Mouse (Mus musculus) midbrain, embryonic 16.5 days (tissue): ENCODE results near the gene Col8a2. TPM values are rescaled to one million over a fixed set of nuclear protein-coding genes. Genes with fewer than 3 reads are reported as not detected.

Experiments
- ATAC-seq: fragments of 200-750 bp; cut with Nextera tagmentation; 2 replicates; pipeline ENCODE4 v1.8.0; 2017; ENCODE audit warnings: moderate TSS enrichment
- H3K27ac ChIP-seq: fragments of 300-500 bp; sonication (generic); 2 replicates; pipeline ENCODE4 v1.5.1; 2014; ENCODE audit warnings: mild to moderate bottlenecking, low read length, mixed read lengths
- H3K27me3 ChIP-seq: fragments of 300-500 bp; sonication (generic); 2 replicates; pipeline ENCODE4 v1.6.1; 2014; ENCODE audit warnings: low read depth, low read length, mixed read lengths; ENCODE audit not compliant: control insufficient read depth, insufficient read depth
- H3K36me3 ChIP-seq: fragments of 300-500 bp; sonication (generic); 2 replicates; pipeline ENCODE4 v1.6.1; 2014; ENCODE audit warnings: mild to moderate bottlenecking, low read length, moderate library complexity, mixed read lengths; ENCODE audit not compliant: control insufficient read depth, insufficient read depth
- H3K4me1 ChIP-seq: fragments of 300-500 bp; sonication (generic); 2 replicates; pipeline ENCODE4 v1.6.1; 2014; ENCODE audit warnings: mild to moderate bottlenecking, low read length, mixed read lengths; ENCODE audit not compliant: control insufficient read depth, insufficient read depth
- H3K4me2 ChIP-seq: fragments of 300-500 bp; sonication (generic); 2 replicates; pipeline ENCODE4 v1.6.1; 2014; ENCODE audit warnings: mild to moderate bottlenecking, low read length, mixed read lengths
- H3K4me3 ChIP-seq: fragments of 300-500 bp; sonication (generic); 2 replicates; pipeline ENCODE4 v1.5.1; 2014; ENCODE audit warnings: low read depth, mild to moderate bottlenecking, low read length, moderate library complexity, mixed read lengths
- H3K9ac ChIP-seq: fragments of 300-500 bp; sonication (generic); 2 replicates; pipeline ENCODE4 v1.6.1; 2014; ENCODE audit warnings: low read depth, low read length, mixed read lengths
- H3K9me3 ChIP-seq: fragments of 300-500 bp; sonication (generic); replicated peaks from 2 replicates; pipeline ENCODE4 v1.6.1; 2014; ENCODE audit warnings: mild to moderate bottlenecking, low read length, mixed read lengths; ENCODE audit not compliant: control insufficient read depth, poor library complexity, severe bottlenecking
- WGBS: fragments of 180-500 bp; shearing (Covaris S2); extraction: QIAGEN DNeasy Blood & Tissue Kit; methylation state at CpG from one replicate; pipeline ENCODE4 v1.1.7; 2014; 5-methylcytosine and 5-hydroxymethylcytosine counted together
- polyA plus RNA-seq: library from polyadenylated mRNA; unstranded; fragments of >200 nt; fragmentation: Nextera tagmentation; extraction: Ambion mirVana; gene quantifications from 2 replicates; pipeline ENCODE4 v1.2.1, GENCODE M21; 2015

Col8a2 gene
- polyA plus RNA-seq, 1 experiment from 2014 or later = 2.5 TPM

DNA sequence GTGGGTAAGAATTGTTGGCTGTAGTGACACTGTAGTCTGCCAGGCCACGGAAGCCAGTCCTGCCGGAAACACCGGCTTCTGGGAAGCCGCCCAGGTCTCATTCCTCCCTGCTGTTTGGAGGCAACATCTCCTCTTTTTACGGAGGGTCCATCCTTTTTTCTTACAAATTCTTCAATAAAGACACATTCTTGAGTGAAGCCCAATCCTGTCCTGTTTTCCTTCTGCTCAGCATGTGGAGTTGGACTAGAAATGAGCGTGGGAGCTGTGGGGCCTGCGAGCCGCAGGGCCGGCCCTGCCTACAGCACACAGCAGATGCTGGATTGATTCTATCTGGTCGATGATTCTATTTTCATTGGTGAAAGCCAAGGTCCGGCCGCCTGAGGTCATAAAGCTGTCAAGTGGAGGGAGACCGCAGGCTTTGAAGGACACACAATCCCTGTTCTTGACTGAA lies 10.9 kb upstream of the Col8a2 start:
- H3K9me3 ChIP-seq = no peaks in the 10 kb centered on the region
- WGBS = 92% methylated on average over 13 of the region's 13 CpGs

DNA sequence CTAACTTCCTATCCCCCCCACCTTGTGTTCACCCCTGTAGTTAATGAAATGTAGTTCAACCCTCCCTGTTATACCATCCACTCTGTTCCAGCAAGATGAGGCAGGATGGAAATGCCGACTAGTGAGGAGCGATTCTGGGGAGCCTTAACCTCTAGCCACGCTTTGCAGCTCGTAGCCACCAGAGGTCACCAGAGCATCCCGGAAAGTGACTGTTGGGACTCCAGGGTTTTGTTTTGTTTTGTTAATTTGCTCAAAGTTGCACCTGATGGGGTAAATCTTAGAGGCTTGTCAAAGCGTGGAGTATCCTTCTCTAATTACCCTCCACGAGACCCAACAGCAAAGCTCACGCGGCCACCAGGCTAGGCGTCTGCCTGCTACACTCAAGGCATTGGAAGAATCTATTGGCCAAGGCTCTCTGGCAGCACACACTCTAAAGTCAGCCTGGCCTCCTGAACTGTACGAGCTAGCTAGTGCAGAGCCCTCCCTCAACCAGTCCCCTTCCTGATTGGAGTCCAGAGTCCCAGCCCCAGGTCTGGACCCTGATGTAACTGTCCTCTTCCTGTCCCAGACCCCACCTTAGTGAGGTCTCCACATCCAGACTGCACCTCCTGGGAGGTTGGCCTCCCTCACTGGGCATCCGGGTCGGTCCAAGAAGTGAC lies 8.6 kb upstream of the Col8a2 start:
- H3K4me1 ChIP-seq = no peaks in the 10 kb centered on the region
- H3K36me3 ChIP-seq = peaks cover 11% of the 10 kb centered on the region
- H3K27ac ChIP-seq = no peak overlapping the region
- H3K9me3 ChIP-seq = no peaks in the 10 kb centered on the region
- ATAC-seq = peak; percentile 60
- no peak overlapping the region for H3K4me3 ChIP-seq
- peak overlapping the region; percentile 8; the same call in 1 of the 2 replicates for H3K4me2 ChIP-seq
- no peaks in the 10 kb centered on the region for H3K27me3 ChIP-seq
- 6% methylated on average over 13 of the region's 13 CpGs for WGBS
- H3K9ac ChIP-seq = no peak overlapping the region

More for the DNA sequence above, 10.9 kb upstream of the Col8a2 start:
- H3K4me3 ChIP-seq = no peak overlapping the region
- no peak for ATAC-seq
- peaks cover 11% of the 10 kb centered on the region for H3K36me3 ChIP-seq
- H3K27ac ChIP-seq = no peak overlapping the region
- no peak overlapping the region for H3K4me2 ChIP-seq
- H3K9ac ChIP-seq = no peak overlapping the region
- no peaks in the 10 kb centered on the region for H3K4me1 ChIP-seq
- H3K27me3 ChIP-seq = no peaks in the 10 kb centered on the region

DNA sequence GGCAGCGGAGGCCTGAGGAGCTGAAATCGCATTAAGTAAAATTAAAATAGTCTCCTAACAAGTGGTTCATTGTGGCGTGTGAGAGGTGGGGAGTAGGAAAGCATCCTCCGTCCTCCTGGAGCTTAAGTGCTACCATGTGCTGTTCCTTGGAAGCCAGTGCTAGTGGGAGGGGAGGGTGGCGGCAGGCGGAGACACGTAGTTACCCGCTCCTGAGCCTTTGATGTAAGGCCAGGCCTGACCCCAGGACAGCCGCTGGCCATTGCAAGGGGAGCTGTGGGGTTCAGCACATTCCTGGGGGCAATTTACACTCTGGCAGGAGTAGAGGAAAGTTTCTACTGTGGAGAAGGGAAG lies 8.1 kb upstream of the Col8a2 start:
- Histone ChIP-seq H3K4me1 (no peaks in the 10 kb centered on the region), H3K9ac (no peak overlapping the region), H3K36me3 (peaks cover 10% of the 10 kb centered on the region), H3K9me3 (no peaks in the 10 kb centered on the region), H3K4me3 (no peak overlapping the region), H3K4me2 (no peak overlapping the region), H3K27ac (no peak overlapping the region), H3K27me3 (no peaks in the 10 kb centered on the region)
- 36% methylated on average over 9 of the region's 9 CpGs for WGBS
- no peak for ATAC-seq

DNA sequence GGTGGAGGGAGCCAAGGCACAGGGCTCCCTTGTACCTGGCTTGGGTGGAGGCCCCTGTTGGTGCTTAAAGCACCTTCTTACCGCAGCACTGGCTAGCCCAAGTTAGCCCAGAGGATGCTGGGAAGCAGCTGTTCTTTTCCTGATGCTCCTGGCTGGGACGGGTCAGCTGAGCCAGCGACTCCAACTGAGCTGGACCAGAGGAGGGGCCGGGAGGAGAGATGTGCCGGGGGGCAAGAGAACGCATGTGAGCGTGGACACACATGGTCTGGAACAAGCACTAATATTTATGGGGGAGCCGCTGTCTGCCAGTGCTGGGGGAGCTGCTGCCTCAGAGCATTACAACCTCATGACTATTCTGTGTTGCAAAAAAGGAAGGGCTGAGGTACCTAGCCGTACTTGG lies 7.6 kb upstream of the Col8a2 start:
- H3K4me3 ChIP-seq = no peak overlapping the region
- 64% methylated on average over 9 of the region's 9 CpGs for WGBS
- H3K27me3 ChIP-seq = 0 out of 2 replicates have a peak, but pooled peaks cover under 1% of the 10 kb centered on the region

DNA sequence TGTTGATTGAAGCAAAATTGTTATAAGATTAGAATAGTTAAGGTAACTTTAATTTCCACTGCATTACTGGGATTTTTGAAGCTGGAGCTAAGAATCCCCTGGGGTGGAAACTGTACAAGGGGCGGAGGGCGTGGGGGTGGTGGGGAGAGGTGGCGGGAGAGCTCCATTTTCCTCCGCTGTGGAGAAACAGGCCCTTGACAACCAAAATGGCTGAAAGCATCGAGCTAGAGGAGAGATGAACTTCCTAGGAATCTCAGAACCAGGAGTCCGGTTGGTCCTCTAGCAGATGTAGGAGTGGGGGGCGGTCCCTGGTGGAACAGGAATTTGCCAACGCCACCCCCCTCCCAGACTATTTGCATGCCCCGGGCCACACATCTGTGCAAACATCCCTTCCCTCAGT lies 4.9 kb upstream of the Col8a2 start:
- H3K27ac ChIP-seq = no peak overlapping the region
- peaks cover 3% of the 10 kb centered on the region; the same call in 1 of the 2 replicates for H3K4me1 ChIP-seq
- no peaks in the 10 kb centered on the region for H3K9me3 ChIP-seq
- 71% methylated on average over 9 of the region's 9 CpGs for WGBS
- peaks cover 20% of the 10 kb centered on the region for H3K27me3 ChIP-seq
- H3K4me2 ChIP-seq = no peak overlapping the region
- ATAC-seq = no peak
- no peak overlapping the region for H3K9ac ChIP-seq
- H3K4me3 ChIP-seq = no peak overlapping the region
- no peaks in the 10 kb centered on the region for H3K36me3 ChIP-seq

More for the DNA sequence above, 7.6 kb upstream of the Col8a2 start:
- Histone ChIP-seq H3K9me3 (no peaks in the 10 kb centered on the region), H3K36me3 (peaks cover 7% of the 10 kb centered on the region), H3K9ac (no peak overlapping the region), H3K4me2 (no peak overlapping the region), H3K4me1 (no peaks in the 10 kb centered on the region), H3K27ac (no peak overlapping the region)
- ATAC-seq = no peak

DNA sequence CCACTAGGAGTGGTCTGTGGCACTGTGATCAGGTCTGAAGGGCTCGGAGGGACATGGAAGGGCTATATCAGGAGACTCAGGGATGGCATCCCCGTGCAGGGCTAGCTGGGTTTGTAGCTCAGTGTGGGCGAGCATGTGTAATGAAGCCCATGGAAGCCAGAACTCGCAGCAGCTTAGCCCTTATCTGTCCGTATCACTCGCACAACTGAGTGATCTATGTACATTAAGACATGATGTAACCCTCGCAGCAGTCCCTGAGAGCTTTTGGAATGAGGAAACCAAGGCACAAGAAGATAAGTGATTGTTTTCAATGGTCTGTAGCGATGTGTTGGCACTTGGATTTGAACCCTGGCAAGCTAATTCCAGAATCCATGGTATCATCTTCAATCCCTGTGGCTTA lies 3.0 kb upstream of the Col8a2 start:
- H3K27me3 ChIP-seq = peaks cover 37% of the 10 kb centered on the region
- peaks cover 3% of the 10 kb centered on the region; the same call in 1 of the 2 replicates for H3K4me1 ChIP-seq
- H3K9me3 ChIP-seq = no peaks in the 10 kb centered on the region
- ATAC-seq = no peak
- no peak overlapping the region for H3K9ac ChIP-seq
- H3K27ac ChIP-seq = no peak overlapping the region
- H3K4me3 ChIP-seq = no peak overlapping the region
- 90% methylated on average over 8 of the region's 8 CpGs for WGBS
- H3K36me3 ChIP-seq = no peaks in the 10 kb centered on the region
- no peak overlapping the region for H3K4me2 ChIP-seq

DNA sequence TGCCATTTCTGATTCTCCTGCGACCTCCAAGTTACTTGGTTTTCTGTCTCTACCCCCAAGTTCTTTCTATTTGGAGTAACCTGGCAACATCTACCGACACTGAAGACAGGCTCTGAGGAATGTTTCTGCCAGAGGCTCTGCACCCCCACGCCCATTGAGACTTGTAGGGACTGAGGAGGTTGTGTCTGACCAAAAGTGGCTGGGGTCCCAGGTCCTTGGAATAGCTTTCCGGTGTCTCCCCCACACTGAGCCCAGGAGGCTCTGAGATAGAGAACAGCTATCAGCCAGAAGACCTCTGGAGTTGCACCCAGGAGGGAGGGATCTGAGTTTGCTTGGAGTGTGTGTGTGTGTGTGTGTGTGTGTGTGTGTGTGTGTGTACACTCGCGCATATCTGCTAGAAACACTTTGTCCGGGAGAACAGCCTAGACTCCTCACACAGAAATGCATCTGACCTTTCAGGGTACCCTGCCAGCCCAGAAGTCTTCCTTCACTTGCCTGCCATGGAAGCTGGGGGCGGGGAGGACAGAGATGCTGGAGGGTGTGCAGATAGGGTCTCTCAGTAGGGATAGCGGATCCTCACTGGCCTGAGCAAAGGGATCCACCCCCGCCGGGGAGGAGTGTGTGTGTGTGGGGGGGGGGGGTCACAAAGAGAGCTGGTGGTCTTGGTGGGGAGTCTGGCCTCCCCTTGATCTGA lies 856 bp downstream of the Col8a2 start:
- Histone ChIP-seq H3K36me3 (no peaks in the 10 kb centered on the region), H3K9me3 (no peaks in the 10 kb centered on the region), H3K27me3 (peaks cover 38% of the 10 kb centered on the region), H3K4me1 (peaks cover 3% of the 10 kb centered on the region; the same call in 1 of the 2 replicates), H3K4me3 (no peak overlapping the region), H3K9ac (no peak overlapping the region), H3K27ac (no peak overlapping the region), H3K4me2 (no peak overlapping the region)
- 28% methylated on average over 11 of the region's 11 CpGs for WGBS
- ATAC-seq = no peak

DNA sequence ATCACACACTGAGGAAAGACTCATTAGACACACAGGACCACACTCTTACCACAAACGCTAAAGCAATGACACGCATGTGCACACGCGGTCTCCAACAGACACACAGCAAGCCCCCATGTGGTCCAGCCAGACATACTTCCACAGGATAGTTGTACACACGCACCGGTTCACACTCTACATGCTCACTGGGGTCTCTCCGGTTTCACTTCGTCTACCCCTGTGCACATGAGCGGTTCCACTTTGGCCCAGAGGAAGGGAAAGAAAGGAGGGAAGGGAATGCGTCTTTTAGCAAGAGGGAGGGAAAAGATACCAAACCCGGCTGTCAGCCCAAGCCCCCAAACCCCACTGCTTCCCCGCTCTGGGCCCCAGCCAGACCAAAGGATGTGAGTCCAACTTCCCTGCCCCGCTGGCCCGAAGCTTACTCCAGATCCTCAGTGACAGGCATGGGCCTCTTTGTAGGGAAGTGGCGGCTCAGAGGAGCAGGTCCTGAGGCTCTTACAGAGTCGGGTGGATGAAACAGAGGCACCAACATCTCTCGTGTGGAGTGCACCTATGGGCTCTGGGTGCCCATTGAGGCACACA lies 1.6 kb downstream of the Col8a2 start:
- Histone ChIP-seq H3K4me1 (peaks cover 3% of the 10 kb centered on the region; the same call in 1 of the 2 replicates), H3K4me2 (no peak overlapping the region; the same call in 1 of the 2 replicates), H3K9ac (no peak overlapping the region), H3K36me3 (no peaks in the 10 kb centered on the region), H3K4me3 (no peak overlapping the region), H3K27me3 (peaks cover 38% of the 10 kb centered on the region), H3K9me3 (no peaks in the 10 kb centered on the region), H3K27ac (no peak overlapping the region)
- ATAC-seq = no peak
- 45% methylated on average over 17 of the region's 17 CpGs for WGBS

DNA sequence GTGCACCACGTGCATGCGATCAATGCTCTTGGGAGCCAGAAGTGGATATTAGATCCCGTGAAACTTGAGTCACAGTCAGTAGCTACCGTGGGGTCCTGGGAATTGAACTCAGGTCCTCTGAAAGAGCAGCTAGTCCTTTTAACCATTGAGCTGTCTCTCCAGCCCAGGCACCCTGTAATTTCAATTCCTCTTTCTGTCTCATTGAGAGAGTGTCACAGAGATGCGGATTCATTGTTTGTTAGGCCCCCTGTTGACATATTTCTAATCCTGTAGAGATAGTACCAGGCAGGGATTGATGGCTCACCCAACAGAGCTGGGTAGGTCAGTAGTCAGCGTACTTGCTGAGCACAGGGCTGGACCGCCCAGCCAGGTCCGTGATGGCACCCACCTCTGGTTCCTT lies 3.7 kb downstream of the Col8a2 start:
- Histone ChIP-seq H3K4me1 (peaks cover 3% of the 10 kb centered on the region; the same call in 1 of the 2 replicates), H3K9ac (no peak overlapping the region), H3K27me3 (peaks cover 33% of the 10 kb centered on the region), H3K9me3 (no peaks in the 10 kb centered on the region), H3K36me3 (no peaks in the 10 kb centered on the region), H3K4me3 (no peak overlapping the region), H3K27ac (no peak overlapping the region), H3K4me2 (no peak overlapping the region)
- no peak for ATAC-seq
- WGBS = 83% methylated on average over 8 of the region's 8 CpGs
